ENCODE assay signal across 9 mouse cellular contexts in the genomic region with DNA sequence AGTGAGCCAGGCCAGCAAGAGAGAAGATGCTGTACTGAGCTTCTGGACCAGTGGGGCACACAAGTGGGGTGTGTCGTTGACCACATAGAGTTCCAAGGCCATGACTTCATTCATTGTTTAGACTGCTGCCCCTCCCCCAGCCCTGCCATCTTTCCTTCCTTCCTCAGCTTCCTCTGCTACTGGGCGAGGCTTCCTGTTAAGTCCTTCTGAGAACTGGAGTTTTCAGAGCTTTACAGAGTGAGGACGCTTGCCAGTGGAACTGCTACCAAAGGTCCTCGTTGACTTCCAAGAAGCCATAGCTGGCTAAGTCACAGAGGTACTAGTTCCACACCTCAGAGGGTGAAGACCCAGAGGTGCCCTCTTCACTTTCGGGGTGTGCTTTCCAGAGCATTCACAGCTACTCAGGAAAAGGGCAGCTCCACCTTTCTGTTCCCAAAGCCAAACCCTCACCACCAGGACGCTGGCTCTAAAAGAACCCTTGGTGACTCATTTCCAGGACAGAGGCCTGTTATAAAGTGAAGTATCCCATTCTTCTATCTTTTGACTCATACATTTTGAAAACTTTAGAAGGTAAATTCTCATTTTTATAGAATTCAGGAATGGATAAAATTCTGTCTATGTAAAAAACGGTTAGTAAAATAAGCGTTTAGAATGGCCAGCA. TPM values are rescaled to one million over a fixed set of nuclear protein-coding genes. Genes with fewer than 3 reads are reported as not detected.
DNase-seq lines count a peak whose midpoint lies in the region; ATAC-seq lines count a peak whose summit lies in the region.
"Had no signal": no experiment of that assay in that cellular context is flagged by ENCODE, and none has a peak within 500 bp of the region (broad histone marks: within the 10 kb centered on the region; RNA-seq: fewer than 3 reads in every experiment).

No protein-coding gene starts in this region.

- H3K27ac ChIP-seq in hindbrain, embryonic 14.5 days: peak overlapping the region; percentile 32; the same call in 1 of the 2 replicates
- no peak overlapping the region for H3K27ac ChIP-seq in hindbrain, embryonic 13.5 days
- H3K27ac ChIP-seq in heart, embryonic 15.5 days: peak overlapping the region; percentile 57
- no peak overlapping the region for H3K27ac ChIP-seq in stomach, embryonic 15.5 days

- no peaks in the 10 kb centered on the region for H3K36me3 ChIP-seq in hindbrain, embryonic 14.5 days (replicated peaks; ENCODE audit: control insufficient read depth, insufficient read depth)
- H3K36me3 ChIP-seq in hindbrain, embryonic 13.5 days: no peaks in the 10 kb centered on the region
- H3K36me3 ChIP-seq in heart, embryonic 15.5 days: no peaks in the 10 kb centered on the region
- H3K36me3 ChIP-seq in stomach, embryonic 15.5 days: no peaks in the 10 kb centered on the region

- no peak for ATAC-seq in hindbrain, embryonic 14.5 days (ENCODE audit: low FRiP score)
- no peak for ATAC-seq in hindbrain, embryonic 13.5 days (ENCODE audit: low FRiP score)
- 0 out of 2 replicates have a peak, but pooled peaks have one; percentile 35 for ATAC-seq in heart, embryonic 15.5 days (replicated peaks; ENCODE audit: insufficient number of reproducible peaks, insufficient read depth, low FRiP score, low read depth)
- ATAC-seq in stomach, embryonic 15.5 days (ENCODE audit: insufficient read depth, low FRiP score, low read depth): 0 out of 2 replicates have a peak, but pooled peaks have one; percentile 27

- no peak overlapping the region for H3K4me3 ChIP-seq in hindbrain, embryonic 14.5 days (replicated peaks; ENCODE audit: low read length)
- H3K4me3 ChIP-seq in hindbrain, embryonic 13.5 days: no peak overlapping the region
- H3K4me3 ChIP-seq in heart, embryonic 15.5 days: no peak overlapping the region
- no peak overlapping the region for H3K4me3 ChIP-seq in stomach, embryonic 15.5 days (replicated peaks)

- no peak overlapping the region for H3K9ac ChIP-seq in hindbrain, embryonic 14.5 days
- H3K9ac ChIP-seq in hindbrain, embryonic 13.5 days: no peak overlapping the region
- H3K9ac ChIP-seq in heart, embryonic 15.5 days: no peak overlapping the region
- H3K9ac ChIP-seq in stomach, embryonic 15.5 days: no peak overlapping the region

- 85% methylated on average over 8 of the region's 8 CpGs for WGBS in hindbrain, embryonic 14.5 days
- WGBS in hindbrain, embryonic 13.5 days: 87% methylated on average over 8 of the region's 8 CpGs
- 64% methylated on average over 8 of the region's 8 CpGs for WGBS in heart, embryonic 15.5 days
- WGBS in stomach, embryonic 15.5 days: 70% methylated on average over 8 of the region's 8 CpGs

- H3K4me1 ChIP-seq in hindbrain, embryonic 14.5 days (replicated peaks; ENCODE audit: control insufficient read depth, insufficient read depth, low read length): no peaks in the 10 kb centered on the region
- peaks cover 6% of the 10 kb centered on the region for H3K4me1 ChIP-seq in hindbrain, embryonic 13.5 days (replicated peaks)
- H3K4me1 ChIP-seq in heart, embryonic 15.5 days (replicated peaks): peaks cover 22% of the 10 kb centered on the region
- peaks cover 5% of the 10 kb centered on the region; the same call in 1 of the 2 replicates for H3K4me1 ChIP-seq in stomach, embryonic 15.5 days

- DNase-seq in hindbrain, embryonic 14.5 days (ENCODE audit: low spot score): no peak
- DNase-seq in kidney, postnatal 4 days: peak; percentile 69 to 81
- DNase-seq in right cerebral cortex, adult 18-20 months: no peak
- no peak for DNase-seq in Muller cell, postnatal 12 days (ENCODE audit: inconsistent ontology term)
- DNase-seq in ovary, postnatal 10 days (ENCODE audit: low spot score): no peak

- H3K27me3 ChIP-seq in hindbrain, embryonic 14.5 days (ENCODE audit: control insufficient read depth, insufficient read depth, low read length): no peaks in the 10 kb centered on the region
- H3K27me3 ChIP-seq in hindbrain, embryonic 13.5 days: no peaks in the 10 kb centered on the region
- no peaks in the 10 kb centered on the region for H3K27me3 ChIP-seq in heart, embryonic 15.5 days
- H3K27me3 ChIP-seq in stomach, embryonic 15.5 days (replicated peaks): no peaks in the 10 kb centered on the region
- H3K27me3 ChIP-seq: CH12.LX had no signal

- H3K9me3 ChIP-seq in hindbrain, embryonic 14.5 days (ENCODE audit: control insufficient read depth, low read length): no peaks in the 10 kb centered on the region
- no peaks in the 10 kb centered on the region for H3K9me3 ChIP-seq in hindbrain, embryonic 13.5 days
- no peaks in the 10 kb centered on the region for H3K9me3 ChIP-seq in heart, embryonic 15.5 days (replicated peaks)
- H3K9me3 ChIP-seq in stomach, embryonic 15.5 days: no peaks in the 10 kb centered on the region

- H3K4me2 ChIP-seq in hindbrain, embryonic 14.5 days (replicated peaks): no peak overlapping the region
- no peak overlapping the region for H3K4me2 ChIP-seq in hindbrain, embryonic 13.5 days
- H3K4me2 ChIP-seq in heart, embryonic 15.5 days: no peak overlapping the region
- no peak overlapping the region for H3K4me2 ChIP-seq in stomach, embryonic 15.5 days

RNA-seq across cellular contexts. Expression of gene Stim2, which starts 49.6 kb away (rescaled TPM):
- polyA plus RNA-seq in hindbrain, embryonic 14.5 days (2014; fragmentation: Nextera tagmentation; extraction: Ambion mirVana): 36.2 and 36.4 TPM in 2 replicates
- 24.1 and 25.8 TPM in 2 replicates for polyA plus RNA-seq in hindbrain, embryonic 13.5 days (2015; fragmentation: Nextera tagmentation; extraction: Ambion mirVana)
- 11.3 and 16.9 TPM in 2 replicates for polyA plus RNA-seq in heart, embryonic 15.5 days (2015; fragmentation: Nextera tagmentation; extraction: Ambion mirVana)
- polyA plus RNA-seq in stomach, embryonic 15.5 days (2015; fragmentation: Nextera tagmentation; extraction: Ambion mirVana): 17.9 and 19.2 TPM in 2 replicates

Comparison
In these comparisons a context has a peak if more than half of its experiments do, and no peak if none do; other contexts are left out.
1. H3K27ac ChIP-seq: peak in hindbrain, embryonic 14.5 days (single experiment) and heart, embryonic 15.5 days (single experiment); none in hindbrain, embryonic 13.5 days (single experiment) and stomach, embryonic 15.5 days (single experiment).
2. ATAC-seq: peak in heart, embryonic 15.5 days (single experiment) and stomach, embryonic 15.5 days (single experiment); none in hindbrain, embryonic 14.5 days (single experiment) and hindbrain, embryonic 13.5 days (single experiment).
3. DNase-seq: peak in kidney, postnatal 4 days (2 of 2); none in hindbrain, embryonic 14.5 days (single experiment), right cerebral cortex, adult 18-20 months (single experiment), Muller cell, postnatal 12 days (single experiment) and ovary, postnatal 10 days (single experiment).